Mouse (Mus musculus) G1E (cell line): ENCODE results near the gene Ndufs7.

Experiments
- CTCF ChIP-seq: IDR thresholded peaks from 2 replicates; pipeline ENCODE4 v1.5.1; 2012; ENCODE audit warnings: low read depth, low read length, inconsistent platforms, mixed read lengths
- GATA1 ChIP-seq: IDR thresholded peaks from 2 replicates; pipeline ENCODE4 v1.6.1; 2012; ENCODE audit warnings: borderline replicate concordance, low read length, inconsistent platforms, mixed read lengths
- GATA2 ChIP-seq: IDR thresholded peaks from 2 replicates; pipeline ENCODE4 v1.6.1; 2012; ENCODE audit warnings: low read depth, low read length, inconsistent platforms, borderline replicate concordance
- POLR2AphosphoS5 ChIP-seq: IDR thresholded peaks from 2 replicates; pipeline ENCODE4 v1.6.1; 2012; ENCODE audit warnings: low read depth, low read length, inconsistent platforms; ENCODE audit not compliant: insufficient replicate concordance
- TAL1 ChIP-seq: conservative IDR thresholded peaks from 2 replicates; pipeline ENCODE4 v1.6.1; 2012; ENCODE audit warnings: low read depth, low read length, inconsistent platforms, mixed read lengths

DNA sequence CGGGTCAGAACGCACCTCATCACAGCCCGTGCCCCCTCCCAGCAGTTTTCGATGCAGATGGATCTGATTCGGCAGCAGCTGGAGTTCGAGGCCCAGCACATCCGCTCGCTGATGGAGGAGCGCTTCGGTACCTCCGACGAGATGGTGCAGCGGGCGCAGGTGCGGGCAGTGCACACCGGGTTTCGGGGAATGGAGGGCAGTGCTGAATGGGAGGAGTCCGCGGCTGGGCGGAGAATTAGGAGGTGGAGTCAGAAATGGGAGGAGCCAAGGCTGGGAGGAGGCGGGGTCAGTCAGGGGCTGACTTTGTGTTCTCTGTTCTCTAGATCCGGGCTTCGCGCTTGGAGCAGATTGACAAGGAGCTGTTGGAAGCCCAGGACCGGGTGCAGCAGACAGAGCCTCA is 55.9 kb downstream of the Ndufs7 start:
- TF ChIP-seq CTCF (no peak), GATA2 (no peak), GATA1 (no peak), POLR2AphosphoS5 (no peak), TAL1 (no peak)
